Mouse (Mus musculus) lung, adult 2 months (tissue): ENCODE measurements around the gene Cfap299.

ENCODE experiments used
- CTCF ChIP-seq: fragments of 200-500 bp; IDR thresholded peaks from 2 replicates; pipeline ENCODE4 v1.5.1; 2011; ENCODE audit warnings: mild to moderate bottlenecking, low read length, control low read depth; ENCODE audit not compliant: insufficient read depth
- POLR2A ChIP-seq: fragments of 200-500 bp; IDR thresholded peaks from 2 replicates; pipeline ENCODE4 v1.6.1; 2011; ENCODE audit warnings: low read depth, mild to moderate bottlenecking, control low read depth, low read length, borderline replicate concordance; ENCODE audit errors: extremely low read depth

- TF ChIP-seq POLR2A: no peak
- TF ChIP-seq CTCF: no peak
These were observed 87.5 kb downstream of the Cfap299 start for GRCm38 (mm10) chr5:98416385-98417145.
